Mouse (Mus musculus) liver, embryonic 15.5 days (tissue): ENCODE data around the gene Bhlhe40. TPM values are rescaled to one million over a fixed set of nuclear protein-coding genes. Genes with fewer than 3 reads are reported as not detected.

Experiments used
- ATAC-seq: fragments of 200-750 bp; cut with Nextera tagmentation; 2 replicates; pipeline ENCODE4 v1.8.0; 2017; ENCODE audit warnings: moderate number of reproducible peaks, mild to moderate bottlenecking, moderate library complexity; ENCODE audit not compliant: insufficient read depth
- H3K27ac ChIP-seq: fragments of 300-500 bp; sonication (generic); replicated peaks from 2 replicates; pipeline ENCODE4 v1.5.1; 2015; ENCODE audit warnings: mild to moderate bottlenecking, inconsistent platforms
- H3K27me3 ChIP-seq: fragments of 300-500 bp; sonication (generic); 2 replicates; pipeline ENCODE4 v1.6.1; 2015; ENCODE audit warnings: mild to moderate bottlenecking, inconsistent platforms
- H3K36me3 ChIP-seq: fragments of 300-500 bp; sonication (generic); replicated peaks from 2 replicates; pipeline ENCODE4 v1.6.1; 2015; ENCODE audit warnings: moderate library complexity, mild to moderate bottlenecking, inconsistent platforms
- H3K4me1 ChIP-seq: fragments of 300-500 bp; sonication (generic); replicated peaks from 2 replicates; pipeline ENCODE4 v1.6.1; 2015; ENCODE audit warnings: inconsistent platforms
- H3K4me2 ChIP-seq: fragments of 300-500 bp; sonication (generic); 2 replicates; pipeline ENCODE4 v1.6.1; 2015; ENCODE audit warnings: moderate library complexity, mild to moderate bottlenecking, inconsistent platforms
- H3K4me3 ChIP-seq: fragments of 300-500 bp; sonication (generic); replicated peaks from 2 replicates; pipeline ENCODE4 v1.5.1; 2015; ENCODE audit warnings: mild to moderate bottlenecking, inconsistent platforms
- H3K9ac ChIP-seq: fragments of 300-500 bp; sonication (generic); 2 replicates; pipeline ENCODE4 v1.6.1; 2015; ENCODE audit warnings: moderate library complexity, mild to moderate bottlenecking, inconsistent platforms
- H3K9me3 ChIP-seq: fragments of 300-500 bp; sonication (generic); replicated peaks from 2 replicates; pipeline ENCODE4 v1.6.1; 2016; ENCODE audit warnings: inconsistent platforms
- WGBS: fragments of 180-500 bp; shearing (Covaris S2); methylation state at CpG from one replicate; pipeline ENCODE4 v1.1.7; 2015; ENCODE audit warnings: mixed read lengths; ENCODE audit not compliant: insufficient replicate concordance; 5-methylcytosine and 5-hydroxymethylcytosine counted together
- polyA plus RNA-seq: library from polyadenylated mRNA; unstranded; fragments of >200 nt; fragmentation: Nextera tagmentation; extraction: Ambion mirVana; gene quantifications from 2 replicates; pipeline ENCODE4 v1.2.1, GENCODE M21; 2015

Gene Bhlhe40
- polyA plus RNA-seq, 1 experiment from 2014 or later = 13.2 TPM

DNA sequence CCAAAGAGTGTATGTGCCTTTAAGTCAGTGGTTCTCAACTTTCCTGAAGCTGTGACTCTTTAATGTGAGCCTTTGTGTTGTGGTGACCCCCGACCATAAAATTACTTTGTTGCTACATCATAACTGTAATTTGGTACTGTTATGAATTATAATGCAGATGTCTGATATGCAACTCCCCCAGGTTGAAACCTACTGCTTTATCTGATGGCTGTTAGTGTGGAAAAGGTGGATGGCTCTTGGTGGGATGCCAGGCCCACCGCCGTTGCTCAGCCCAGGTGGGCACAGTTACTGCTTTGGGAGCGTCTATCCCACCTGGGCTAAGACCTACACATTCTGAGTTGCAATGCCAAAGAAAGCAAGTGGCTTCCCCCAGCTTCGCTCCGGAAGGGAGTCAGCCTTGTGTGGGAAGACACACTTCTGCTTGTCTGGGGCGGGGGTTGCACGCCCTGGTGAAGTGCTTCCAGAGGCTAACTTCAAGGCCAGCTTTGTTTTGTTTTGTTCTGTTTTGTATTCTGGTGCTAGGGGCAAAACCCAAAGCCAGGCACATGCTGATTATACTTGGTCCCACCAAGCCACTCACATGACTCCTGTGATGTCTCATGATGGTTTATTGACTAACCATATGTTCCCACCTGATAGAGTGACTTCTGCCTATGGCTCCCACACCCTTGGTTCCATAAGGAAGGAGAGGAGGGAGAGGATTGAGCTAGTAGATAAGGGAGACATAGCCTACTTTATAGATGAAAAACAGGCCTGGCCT is 34.7 kb downstream of the Bhlhe40 start:
- no peaks in the 10 kb centered on the region for H3K27me3 ChIP-seq
- no peak overlapping the region for H3K4me2 ChIP-seq
- H3K4me3 ChIP-seq = no peak overlapping the region
- H3K9ac ChIP-seq = no peak overlapping the region
- no peak for ATAC-seq
- H3K9me3 ChIP-seq = no peaks in the 10 kb centered on the region
- H3K27ac ChIP-seq = no peak overlapping the region
- H3K4me1 ChIP-seq = 0 out of 2 replicates have a peak, but pooled peaks cover 2% of the 10 kb centered on the region
- no peaks in the 10 kb centered on the region for H3K36me3 ChIP-seq
- WGBS = 37% methylated on average over 8 of the region's 8 CpGs

DNA sequence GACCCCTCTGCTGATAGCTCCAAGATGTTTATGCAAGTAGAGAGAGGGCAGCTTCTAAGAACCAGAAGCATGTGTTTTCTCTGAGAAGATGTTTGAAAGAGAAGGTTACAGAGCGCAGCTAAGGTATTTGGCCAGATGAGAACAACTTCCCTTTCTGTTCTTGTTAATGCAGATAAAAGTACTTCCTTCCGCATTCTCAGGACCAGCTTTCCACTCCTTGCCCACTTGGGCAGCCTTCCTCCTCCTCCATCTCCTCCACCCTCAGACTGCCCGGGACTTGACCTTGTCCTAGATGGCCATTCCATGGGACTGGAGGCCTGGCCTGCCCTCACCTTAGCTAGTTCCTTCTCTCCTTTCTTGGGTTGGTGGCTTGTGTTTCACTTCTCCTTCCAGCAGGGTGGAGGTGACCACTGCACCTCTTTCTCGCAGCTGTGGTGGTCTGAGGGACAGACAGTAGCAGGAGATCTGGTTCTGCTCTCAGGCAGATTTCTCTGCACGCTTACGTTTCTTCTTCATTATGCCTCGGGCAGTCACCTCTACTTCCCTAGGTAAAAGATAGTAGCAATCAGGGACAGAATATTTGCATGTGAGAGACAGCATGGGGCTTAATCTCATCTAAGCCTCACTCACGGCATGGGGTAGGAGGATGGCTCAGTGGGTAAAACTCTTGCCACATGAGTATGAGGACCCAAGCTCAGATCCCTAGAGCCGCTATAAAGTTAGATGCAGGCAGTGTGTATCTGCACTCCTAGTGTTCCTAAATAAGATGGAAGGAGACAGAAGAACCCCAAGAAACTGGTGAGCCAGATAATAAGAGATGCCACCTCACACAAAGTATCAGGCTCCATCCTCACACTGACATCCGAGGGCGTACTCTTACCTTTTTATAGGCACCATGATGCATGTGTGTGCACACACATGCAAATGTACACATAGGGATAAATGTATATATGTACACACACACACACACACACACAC is 35.7 kb downstream of the Bhlhe40 start:
- 42% methylated on average over 11 of the region's 11 CpGs for WGBS
- no peaks in the 10 kb centered on the region for H3K27me3 ChIP-seq
- ATAC-seq = no peak

DNA sequence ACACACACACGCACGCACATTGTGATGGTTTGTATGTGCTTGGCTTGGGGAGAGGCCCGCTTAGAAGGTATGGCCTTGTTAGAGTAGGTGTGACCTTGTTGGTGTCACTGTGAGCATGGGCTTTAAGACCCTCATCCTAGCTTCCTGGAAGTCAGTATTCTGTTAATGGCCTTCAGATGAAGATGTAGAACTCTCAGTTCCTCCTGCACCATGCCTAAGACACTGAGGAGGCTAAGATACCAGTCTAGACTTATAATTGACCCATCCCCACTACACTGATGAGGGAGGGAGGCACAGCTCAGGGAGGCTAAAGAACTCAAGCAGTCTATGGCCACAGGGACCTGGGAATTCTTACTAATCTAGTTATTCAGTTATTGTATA is 36.4 kb downstream of the Bhlhe40 start:
- no peaks in the 10 kb centered on the region for H3K27me3 ChIP-seq
- no peaks in the 10 kb centered on the region for H3K36me3 ChIP-seq
- H3K4me2 ChIP-seq = no peak overlapping the region
- ATAC-seq = no peak
- H3K27ac ChIP-seq = no peak overlapping the region
- no peak overlapping the region for H3K9ac ChIP-seq
- H3K4me3 ChIP-seq = no peak overlapping the region
- 0 out of 2 replicates have a peak, but pooled peaks cover 2% of the 10 kb centered on the region for H3K4me1 ChIP-seq
- no peaks in the 10 kb centered on the region for H3K9me3 ChIP-seq
- WGBS = 60% methylated on average over 3 of the region's 3 CpGs

More for the DNA sequence above, 35.7 kb downstream of the Bhlhe40 start:
- H3K9me3 ChIP-seq = no peaks in the 10 kb centered on the region
- H3K36me3 ChIP-seq = no peaks in the 10 kb centered on the region
- no peak overlapping the region for H3K4me2 ChIP-seq
- no peak overlapping the region for H3K4me3 ChIP-seq
- H3K4me1 ChIP-seq = 0 out of 2 replicates have a peak, but pooled peaks cover 2% of the 10 kb centered on the region
- no peak overlapping the region for H3K9ac ChIP-seq
- H3K27ac ChIP-seq = no peak overlapping the region

DNA sequence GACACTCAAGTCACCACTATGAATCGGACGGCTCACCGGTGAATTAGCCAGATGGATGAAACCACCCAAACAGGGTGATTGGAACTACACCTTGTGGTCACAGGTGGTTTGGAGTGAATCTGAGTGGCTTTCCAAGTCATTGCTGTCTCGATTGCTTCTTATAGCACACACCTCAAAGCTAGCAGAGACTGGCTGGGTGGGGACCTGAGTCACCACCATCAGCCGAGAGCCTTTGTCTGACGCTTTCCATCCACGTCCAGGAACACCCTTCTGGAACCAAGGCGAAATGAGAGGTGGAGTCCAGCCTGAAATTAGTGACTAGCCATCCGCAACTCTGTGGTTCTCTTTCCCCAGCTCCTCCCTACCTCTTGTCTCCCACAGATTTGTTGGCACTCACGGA is 36.9 kb downstream of the Bhlhe40 start:
- H3K36me3 ChIP-seq = no peaks in the 10 kb centered on the region
- H3K4me3 ChIP-seq = no peak overlapping the region
- no peaks in the 10 kb centered on the region for H3K9me3 ChIP-seq
- no peak overlapping the region for H3K27ac ChIP-seq
- no peak for ATAC-seq
- H3K9ac ChIP-seq = no peak overlapping the region
- 0 out of 2 replicates have a peak, but pooled peaks cover 2% of the 10 kb centered on the region for H3K4me1 ChIP-seq
- no peaks in the 10 kb centered on the region for H3K27me3 ChIP-seq
- WGBS = 76% methylated on average over 10 of the region's 10 CpGs
- H3K4me2 ChIP-seq = no peak overlapping the region

DNA sequence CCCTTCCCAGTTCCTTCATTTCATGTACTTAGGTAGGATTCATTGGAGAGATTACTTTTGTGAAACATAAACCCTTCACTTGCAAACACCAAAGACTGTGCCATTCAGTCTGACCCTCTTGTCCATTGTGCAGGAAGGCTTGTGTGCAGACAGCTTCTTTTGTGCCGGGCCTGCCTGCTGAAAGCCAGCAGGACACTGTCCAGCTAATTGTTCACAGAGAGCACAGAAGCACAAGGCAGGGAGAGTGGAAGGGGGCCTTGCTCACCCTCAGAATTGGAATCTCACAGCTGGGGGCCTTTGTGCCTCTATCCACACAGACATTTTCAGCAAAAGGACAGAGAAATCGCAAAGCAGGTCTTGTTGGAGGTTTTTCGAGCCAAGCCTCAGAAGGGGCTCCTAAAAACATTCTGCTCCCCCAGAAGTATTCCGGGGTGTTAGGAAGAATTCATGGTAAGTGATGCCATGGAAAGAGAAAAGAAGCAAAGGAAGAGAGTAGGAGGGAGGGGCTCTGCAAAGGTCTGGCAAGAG is 38.0 kb downstream of the Bhlhe40 start:
- 0 out of 2 replicates have a peak, but pooled peaks cover 2% of the 10 kb centered on the region for H3K4me1 ChIP-seq
- H3K27me3 ChIP-seq = no peaks in the 10 kb centered on the region
- ATAC-seq = no peak
- no peak overlapping the region for H3K4me2 ChIP-seq
- H3K36me3 ChIP-seq = no peaks in the 10 kb centered on the region
- H3K4me3 ChIP-seq = no peak overlapping the region
- H3K27ac ChIP-seq = no peak overlapping the region
- no peaks in the 10 kb centered on the region for H3K9me3 ChIP-seq
- no peak overlapping the region for H3K9ac ChIP-seq
- 70% methylated on average over 4 of the region's 4 CpGs for WGBS

DNA sequence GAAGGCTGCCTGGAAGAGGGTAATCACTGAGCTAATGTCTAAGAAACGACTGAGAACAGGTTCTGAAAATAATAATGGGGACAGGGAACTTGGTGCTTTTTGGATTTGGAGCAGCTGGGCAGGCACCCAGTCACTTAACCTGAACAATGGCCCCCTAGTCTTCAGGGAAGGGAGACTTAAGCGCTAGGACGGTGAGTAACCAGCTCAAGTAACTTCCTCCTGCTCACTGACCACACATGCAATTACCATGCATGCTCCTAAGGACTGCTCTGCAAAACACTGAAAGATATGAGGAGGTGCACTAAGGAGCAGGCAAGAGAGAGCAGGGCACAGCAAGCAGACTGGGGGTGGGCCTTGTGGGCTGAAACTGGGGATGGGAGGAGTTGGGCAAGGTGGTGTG is 39.2 kb downstream of the Bhlhe40 start:
- Histone ChIP-seq H3K9ac (no peak overlapping the region), H3K4me3 (no peak overlapping the region), H3K27ac (no peak overlapping the region), H3K36me3 (no peaks in the 10 kb centered on the region), H3K4me2 (no peak overlapping the region), H3K4me1 (peaks cover 9% of the 10 kb centered on the region), H3K27me3 (no peaks in the 10 kb centered on the region), H3K9me3 (no peaks in the 10 kb centered on the region)
- ATAC-seq = no peak
- 24% methylated on average over 3 of the region's 3 CpGs for WGBS

DNA sequence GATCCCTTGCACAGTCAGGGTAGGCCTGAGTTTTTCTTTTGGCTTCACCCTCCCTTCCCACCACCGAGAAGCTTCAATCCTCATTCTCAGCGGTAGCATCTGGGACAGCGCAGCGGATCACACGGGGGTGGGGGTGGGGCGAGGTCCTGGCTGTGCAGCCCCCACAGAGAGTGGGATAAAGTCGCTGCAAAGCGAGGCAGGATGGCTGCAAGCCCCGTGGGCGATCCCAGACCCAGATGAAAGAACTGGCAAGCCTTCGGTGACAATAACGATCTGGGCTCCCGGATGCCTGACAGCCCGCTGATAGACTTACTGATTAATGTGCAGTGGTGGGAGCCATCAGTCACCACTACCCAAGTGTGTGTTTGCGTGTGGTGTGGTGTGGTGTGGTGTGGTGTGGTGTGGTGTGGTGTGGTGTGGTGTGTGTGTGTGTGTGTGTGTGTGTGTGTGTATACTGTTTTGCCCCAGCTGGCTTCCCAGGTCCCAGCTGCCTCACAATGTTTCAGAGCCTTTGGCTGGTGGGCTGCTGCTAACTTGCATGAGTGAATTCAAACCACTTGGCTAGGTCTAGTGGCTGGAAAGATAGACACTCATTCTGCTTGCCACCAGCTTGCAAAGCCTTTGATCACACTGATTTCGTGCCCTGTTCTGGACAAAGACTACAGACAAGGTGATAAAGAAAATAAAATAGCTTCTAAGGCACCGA is 40.4 kb downstream of the Bhlhe40 start:
- peak overlapping the region; percentile 10; the same call in 1 of the 2 replicates for H3K4me2 ChIP-seq
- H3K4me3 ChIP-seq = no peak overlapping the region
- ATAC-seq = no peak
- H3K27ac ChIP-seq = no peak overlapping the region
- no peaks in the 10 kb centered on the region for H3K27me3 ChIP-seq
- WGBS = 19% methylated on average over 17 of the region's 17 CpGs
- no peaks in the 10 kb centered on the region for H3K9me3 ChIP-seq
- no peaks in the 10 kb centered on the region for H3K36me3 ChIP-seq
- H3K9ac ChIP-seq = no peak overlapping the region
- peaks cover 9% of the 10 kb centered on the region for H3K4me1 ChIP-seq

DNA sequence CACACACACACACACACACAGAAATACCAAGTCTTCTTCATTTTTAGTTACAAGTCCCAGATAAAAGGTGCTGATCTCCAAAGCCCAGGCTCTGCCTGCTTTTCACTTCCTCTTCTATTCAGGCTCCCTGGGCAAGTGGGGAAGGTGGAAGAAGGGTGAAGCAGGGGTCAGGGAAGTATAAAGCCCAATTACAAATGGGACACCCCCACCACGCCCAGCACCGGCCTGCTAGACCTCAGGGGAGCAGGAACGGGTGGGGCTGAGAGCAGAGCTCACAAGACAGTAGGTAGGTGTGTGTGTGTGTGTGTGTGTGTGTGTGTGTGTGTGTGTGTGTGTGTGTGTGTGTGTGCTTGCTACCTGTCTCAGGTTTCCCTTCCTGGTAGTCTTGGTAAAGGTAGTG is 42.2 kb downstream of the Bhlhe40 start:
- H3K4me1 ChIP-seq = peaks cover 9% of the 10 kb centered on the region
- no peaks in the 10 kb centered on the region for H3K9me3 ChIP-seq
- H3K36me3 ChIP-seq = no peaks in the 10 kb centered on the region
- no peak overlapping the region for H3K9ac ChIP-seq
- H3K4me3 ChIP-seq = no peak overlapping the region
- H3K27me3 ChIP-seq = no peaks in the 10 kb centered on the region; the same call in 1 of the 2 replicates
- no peak overlapping the region for H3K4me2 ChIP-seq
- H3K27ac ChIP-seq = no peak overlapping the region
- WGBS = 30% methylated on average over 3 of the region's 3 CpGs
- ATAC-seq = no peak

DNA sequence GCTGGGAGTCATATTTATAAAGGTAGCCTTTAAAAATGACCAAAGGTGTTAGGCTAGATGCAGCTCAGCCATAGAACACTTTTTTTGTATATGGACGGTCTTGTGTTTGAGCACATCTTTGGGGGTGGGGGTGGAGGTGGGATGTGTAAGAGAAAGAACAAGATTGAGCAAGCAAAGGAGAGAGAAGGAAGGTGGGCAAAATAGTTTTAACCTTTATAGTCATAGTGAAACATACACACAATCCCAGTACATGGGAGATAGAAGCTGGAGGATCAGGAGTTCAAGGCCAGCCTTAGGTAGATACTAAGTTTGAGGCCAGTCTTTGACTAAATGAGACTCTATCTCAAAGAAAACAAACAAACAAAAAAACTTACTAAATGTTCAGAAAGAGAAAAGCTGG is 42.7 kb downstream of the Bhlhe40 start:
- Histone ChIP-seq H3K9ac (no peak overlapping the region), H3K36me3 (no peaks in the 10 kb centered on the region), H3K4me3 (no peak overlapping the region), H3K4me1 (peaks cover 9% of the 10 kb centered on the region), H3K27me3 (no peaks in the 10 kb centered on the region; the same call in 1 of the 2 replicates), H3K9me3 (no peaks in the 10 kb centered on the region), H3K4me2 (no peak overlapping the region), H3K27ac (no peak overlapping the region)
- no peak for ATAC-seq
- 70% methylated on average over 1 of the region's 1 CpGs for WGBS

DNA sequence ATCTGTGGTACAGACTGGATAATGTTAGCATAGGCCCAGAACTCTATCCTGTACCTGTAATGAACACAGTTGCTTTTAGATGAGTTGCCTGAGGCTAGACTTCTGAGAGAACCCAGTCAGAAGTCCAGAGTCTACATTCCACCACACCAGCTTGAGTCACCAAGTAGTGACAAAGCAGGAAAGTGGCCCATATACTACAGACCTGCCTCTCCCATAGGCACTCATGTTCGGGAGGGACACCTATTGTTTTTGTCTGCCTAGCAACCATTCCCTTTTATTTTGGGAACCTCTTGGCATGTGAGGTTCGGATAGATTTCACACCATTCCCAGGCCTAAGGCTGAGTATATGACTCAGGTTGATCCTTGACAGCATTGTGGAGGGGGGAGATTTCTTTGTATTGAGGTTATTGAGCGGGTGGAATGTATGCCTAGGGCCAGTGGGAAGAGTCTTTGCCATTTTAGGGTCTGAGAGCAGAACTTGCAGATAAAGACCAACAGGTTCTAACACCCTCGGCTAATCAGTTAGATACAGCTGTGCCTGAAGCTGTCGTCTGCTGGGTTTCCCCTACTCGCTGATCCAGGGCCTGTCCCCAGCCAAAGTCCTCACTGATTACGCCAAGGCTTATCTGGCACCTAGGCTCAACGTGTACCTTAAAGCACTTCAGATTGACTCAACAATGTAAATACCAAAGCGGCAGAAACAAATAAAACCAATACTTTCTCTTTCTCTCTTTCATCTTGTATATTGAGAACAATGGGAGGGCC is 44.1 kb downstream of the Bhlhe40 start:
- Histone ChIP-seq H3K9me3 (no peaks in the 10 kb centered on the region), H3K27me3 (peaks cover 12% of the 10 kb centered on the region), H3K9ac (no peak overlapping the region), H3K36me3 (no peaks in the 10 kb centered on the region), H3K4me3 (no peak overlapping the region), H3K4me1 (peaks cover 14% of the 10 kb centered on the region), H3K4me2 (no peak overlapping the region), H3K27ac (peak overlapping the region; percentile 24; the same call in 1 of the 2 replicates)
- 22% methylated on average over 9 of the region's 9 CpGs for WGBS
- ATAC-seq = peak; percentile 83
